Mouse (Mus musculus): ENCODE measurements around the gene Ptgis. TPM values are rescaled to one million over a fixed set of nuclear protein-coding genes. Genes with fewer than 3 reads are reported as not detected.

Ptgis gene
- polyA plus RNA-seq, 2 experiments, result 0.36 to 0.46 TPM

GRCm38 (mm10) chr2:167278751-167279526, 38.5 kb upstream of the Ptgis start:
- Histone ChIP-seq H3K27ac (no peak overlapping the region), H3K4me3 (ENCODE audit: insufficient read depth in 1 of 2, low read depth in 2 of 2, low read length in 2 of 2) (no peak overlapping the region), H3K4me2 (ENCODE audit: low read depth) (no peak overlapping the region), H3K9ac (replicated peaks) (no peak overlapping the region), H3K27me3 (ENCODE audit: control insufficient read depth, insufficient read depth, low read length) (no peaks in the 10 kb centered on the region), H3K36me3 (replicated peaks; ENCODE audit: control insufficient read depth, insufficient read depth, low read depth) (no peaks in the 10 kb centered on the region), H3K4me1 (replicated peaks; ENCODE audit: control insufficient read depth in 2 of 2, insufficient read depth in 2 of 2, low read length in 1 of 2) (no peaks in the 10 kb centered on the region), H3K9me3 (ENCODE audit: control insufficient read depth, low read length) (no peaks in the 10 kb centered on the region)
- DNase-seq (ENCODE audit: low read depth in 3 of 3, low spot score in 3 of 3) (peak in 1 of 3 experiments; percentile 20), ATAC-seq (ENCODE audit: insufficient read depth) (peak; percentile 28; the same call in 1 of the 2 replicates)
- TF ChIP-seq EP300 (IDR thresholded peaks at IDR 0.05; ENCODE audit: low read depth) (no peak), CTCF (IDR thresholded peaks at IDR 0.05; ENCODE audit: low read depth) (peak; percentile 97)
- 48% methylated on average over 17 of the region's 17 CpGs for WGBS (ENCODE audit: insufficient replicate concordance)

GRCm38 (mm10) chr2:167278011-167278410, 37.6 kb upstream of the Ptgis start:
- H3K9me3 ChIP-seq (ENCODE audit: control insufficient read depth, low read length), result no peaks in the 10 kb centered on the region
- no peak for ATAC-seq (ENCODE audit: insufficient read depth)
- no peaks in the 10 kb centered on the region for H3K27me3 ChIP-seq (ENCODE audit: control insufficient read depth, insufficient read depth, low read length)
- DNase-seq (ENCODE audit: low read depth in 3 of 3, low spot score in 3 of 3), result no peak
- H3K9ac ChIP-seq (replicated peaks), result no peak overlapping the region
- TF ChIP-seq EP300 (IDR thresholded peaks at IDR 0.05; ENCODE audit: low read depth) (no peak), CTCF (IDR thresholded peaks at IDR 0.05; ENCODE audit: low read depth) (no peak)
- no peaks in the 10 kb centered on the region for H3K36me3 ChIP-seq (replicated peaks; ENCODE audit: control insufficient read depth, insufficient read depth, low read depth)
- no peak overlapping the region for H3K4me2 ChIP-seq (ENCODE audit: low read depth)
- no peak overlapping the region for H3K4me3 ChIP-seq (ENCODE audit: insufficient read depth in 1 of 2, low read depth in 2 of 2, low read length in 2 of 2)
- no peak overlapping the region for H3K27ac ChIP-seq
- 60% methylated on average over 7 of the region's 7 CpGs for WGBS (ENCODE audit: insufficient replicate concordance)
- H3K4me1 ChIP-seq (replicated peaks; ENCODE audit: control insufficient read depth in 2 of 2, insufficient read depth in 2 of 2, low read length in 1 of 2), result no peaks in the 10 kb centered on the region

GRCm38 (mm10) chr2:167277026-167277425, 36.6 kb upstream of the Ptgis start:
- Histone ChIP-seq H3K4me3 (ENCODE audit: insufficient read depth in 1 of 2, low read depth in 2 of 2, low read length in 2 of 2) (no peak overlapping the region), H3K27ac (no peak overlapping the region), H3K27me3 (ENCODE audit: control insufficient read depth, insufficient read depth, low read length) (no peaks in the 10 kb centered on the region), H3K9me3 (ENCODE audit: control insufficient read depth, low read length) (no peaks in the 10 kb centered on the region), H3K4me1 (replicated peaks; ENCODE audit: control insufficient read depth in 2 of 2, insufficient read depth in 2 of 2, low read length in 1 of 2) (no peaks in the 10 kb centered on the region), H3K4me2 (ENCODE audit: low read depth) (no peak overlapping the region), H3K36me3 (replicated peaks; ENCODE audit: control insufficient read depth, insufficient read depth, low read depth) (no peaks in the 10 kb centered on the region), H3K9ac (replicated peaks) (no peak overlapping the region)
- 69% methylated on average over 13 of the region's 13 CpGs for WGBS (ENCODE audit: insufficient replicate concordance)
- ATAC-seq (ENCODE audit: insufficient read depth), result no peak
- no peak for TF ChIP-seq CTCF (IDR thresholded peaks at IDR 0.05; ENCODE audit: low read depth)
- no peak for TF ChIP-seq EP300 (IDR thresholded peaks at IDR 0.05; ENCODE audit: low read depth)
- no peak for DNase-seq (ENCODE audit: low read depth in 3 of 3, low spot score in 3 of 3)

- ATAC-seq (ENCODE audit: insufficient read depth), result no peak
- no peaks in the 10 kb centered on the region for H3K9me3 ChIP-seq (ENCODE audit: control insufficient read depth, low read length)
- 66% methylated on average over 10 of the region's 10 CpGs for WGBS (ENCODE audit: insufficient replicate concordance)
- no peaks in the 10 kb centered on the region for H3K36me3 ChIP-seq (replicated peaks; ENCODE audit: control insufficient read depth, insufficient read depth, low read depth)
- no peak for DNase-seq (ENCODE audit: low read depth in 3 of 3, low spot score in 3 of 3)
- no peak overlapping the region for H3K4me2 ChIP-seq (ENCODE audit: low read depth)
- no peaks in the 10 kb centered on the region for H3K4me1 ChIP-seq (replicated peaks; ENCODE audit: control insufficient read depth in 2 of 2, insufficient read depth in 2 of 2, low read length in 1 of 2)
- H3K4me3 ChIP-seq (ENCODE audit: insufficient read depth in 1 of 2, low read depth in 2 of 2, low read length in 2 of 2), result no peak overlapping the region
- H3K9ac ChIP-seq (replicated peaks), result no peak overlapping the region
- TF ChIP-seq EP300 (IDR thresholded peaks at IDR 0.05; ENCODE audit: low read depth) (no peak), CTCF (IDR thresholded peaks at IDR 0.05; ENCODE audit: low read depth) (no peak)
- H3K27ac ChIP-seq, result no peak overlapping the region
- H3K27me3 ChIP-seq (ENCODE audit: control insufficient read depth, insufficient read depth, low read length), result no peaks in the 10 kb centered on the region
Observed at GRCm38 (mm10) chr2:167275856-167276255, 35.5 kb upstream of the Ptgis start.

GRCm38 (mm10) chr2:167274713-167275465, 34.5 kb upstream of the Ptgis start:
- TF ChIP-seq EP300 (IDR thresholded peaks at IDR 0.05; ENCODE audit: low read depth) (no peak), CTCF (IDR thresholded peaks at IDR 0.05; ENCODE audit: low read depth) (no peak)
- H3K27me3 ChIP-seq (ENCODE audit: control insufficient read depth, insufficient read depth, low read length), result no peaks in the 10 kb centered on the region
- H3K36me3 ChIP-seq (replicated peaks; ENCODE audit: control insufficient read depth, insufficient read depth, low read depth), result no peaks in the 10 kb centered on the region
- no peak overlapping the region for H3K4me3 ChIP-seq (ENCODE audit: insufficient read depth in 1 of 2, low read depth in 2 of 2, low read length in 2 of 2)
- H3K9ac ChIP-seq (replicated peaks), result no peak overlapping the region
- ATAC-seq (ENCODE audit: insufficient read depth) (no peak), DNase-seq (ENCODE audit: low read depth in 3 of 3, low spot score in 3 of 3) (no peak)
- no peaks in the 10 kb centered on the region for H3K9me3 ChIP-seq (ENCODE audit: control insufficient read depth, low read length)
- 44% methylated on average over 10 of the region's 10 CpGs for WGBS (ENCODE audit: insufficient replicate concordance)
- H3K27ac ChIP-seq, result no peak overlapping the region
- no peaks in the 10 kb centered on the region for H3K4me1 ChIP-seq (replicated peaks; ENCODE audit: control insufficient read depth in 2 of 2, insufficient read depth in 2 of 2, low read length in 1 of 2)
- H3K4me2 ChIP-seq (ENCODE audit: low read depth), result no peak overlapping the region
